ENCODE assay signal across 10 mouse cellular contexts in genomic region chrX:161716865-161717763, GRCm38 (mm10). TPM values are rescaled to one million over a fixed set of nuclear protein-coding genes. Genes with fewer than 3 reads are reported as not detected.
DNase-seq lines count a peak whose midpoint lies in the region; ATAC-seq and TF ChIP-seq lines count a peak whose summit lies in the region.
"Had no signal": no experiment of that assay in that cellular context is flagged by ENCODE, and none has a peak within 500 bp of the region (broad histone marks: within the 10 kb centered on the region; RNA-seq: fewer than 3 reads in every experiment).

Gene Rai2 (plus strand): TSS chrX:161717069.

- peak within 1 kb of the TSS; percentile 71 for H3K9ac ChIP-seq in hindbrain, postnatal 0 days (replicated peaks; ENCODE audit: low read length)
- peak within 1 kb of the TSS; percentile 47 for H3K9ac ChIP-seq in limb, embryonic 14.5 days (ENCODE audit: low read depth, low read length, severe bottlenecking)
- H3K9ac ChIP-seq in midbrain, embryonic 16.5 days (ENCODE audit: low read depth, low read length) = peak within 1 kb of the TSS; percentile 81

- intact Hi-C loops in left cerebral cortex, adult 2 months (cut with DNase I) = loop anchor here (5.0 to 10.0 kb wide), 2 partner anchors 85 to 312 kb away; no protein-coding TSS in a partner anchor
- intact Hi-C loops in gastrocnemius, postnatal 36 days (cut with DNase I) = loop anchor here (5.0 kb wide), 1 partner anchor 65 kb away; no protein-coding TSS in a partner anchor

- DNase-seq in left cerebral cortex, adult 2 months (ENCODE audit: extremely low spot score in 1 of 2, low spot score in 2 of 2) = peak; percentile 18 to 26
- no peak for DNase-seq in left cerebral cortex, adult 9 months (ENCODE audit: low spot score in 2 of 2)
- peak; percentile 24 to 26 for DNase-seq in cerebellum, postnatal 36 days
- DNase-seq in gastrocnemius, postnatal 36 days = peak in 1 of 2 experiments; percentile 25
- DNase-seq in hindbrain, postnatal 0 days (ENCODE audit: low spot score) = peak; percentile 66
- DNase-seq in limb, embryonic 14.5 days (ENCODE audit: low spot score) = no peak

- no peaks in the 10 kb centered on the region for H3K9me3 ChIP-seq in hindbrain, postnatal 0 days (ENCODE audit: low read length)
- no peaks in the 10 kb centered on the region for H3K9me3 ChIP-seq in limb, embryonic 14.5 days (ENCODE audit: control insufficient read depth, low read length)
- no peaks in the 10 kb centered on the region for H3K9me3 ChIP-seq in midbrain, embryonic 16.5 days (replicated peaks; ENCODE audit: control insufficient read depth, low read length, poor library complexity, severe bottlenecking)
- H3K9me3 ChIP-seq: G1E had no signal

- H3K4me3 ChIP-seq in left cerebral cortex, adult 2 months = peak within 1 kb of the TSS; percentile 59
- H3K4me3 ChIP-seq in hindbrain, postnatal 0 days (ENCODE audit: low read length) = peak within 1 kb of the TSS; percentile 57
- H3K4me3 ChIP-seq in limb, embryonic 14.5 days (replicated peaks; ENCODE audit: low read length) = peak within 1 kb of the TSS; percentile 47
- H3K4me3 ChIP-seq in midbrain, embryonic 16.5 days (ENCODE audit: low read depth, low read length) = peak within 1 kb of the TSS; percentile 65

- 31% methylated on average over 66 of the region's 79 CpGs for WGBS in hindbrain, postnatal 0 days
- WGBS in limb, embryonic 14.5 days = 23% methylated on average over 24 of the region's 79 CpGs
- WGBS in midbrain, embryonic 16.5 days = 22% methylated on average over 38 of the region's 79 CpGs

- peak within 1 kb of the TSS; percentile 64 for H3K4me2 ChIP-seq in hindbrain, postnatal 0 days (ENCODE audit: low read depth, low read length)
- peak within 1 kb of the TSS; percentile 87 for H3K4me2 ChIP-seq in limb, embryonic 14.5 days (replicated peaks; ENCODE audit: low read depth, low read length, severe bottlenecking)
- H3K4me2 ChIP-seq in midbrain, embryonic 16.5 days (ENCODE audit: low read length) = peak within 1 kb of the TSS; percentile 58

- no peaks in the 10 kb centered on the region for H3K4me1 ChIP-seq in hindbrain, postnatal 0 days (ENCODE audit: insufficient read depth, low read length)
- no peaks in the 10 kb centered on the region for H3K4me1 ChIP-seq in limb, embryonic 14.5 days (ENCODE audit: control insufficient read depth, insufficient read depth, low read length)
- H3K4me1 ChIP-seq in midbrain, embryonic 16.5 days (ENCODE audit: control insufficient read depth, insufficient read depth, low read length) = peaks cover 7% of the 10 kb centered on the region; the same call in 1 of the 2 replicates

- H3K36me3 ChIP-seq in hindbrain, postnatal 0 days (ENCODE audit: insufficient read depth, low read length) = no peaks in the 10 kb centered on the region
- no peaks in the 10 kb centered on the region for H3K36me3 ChIP-seq in limb, embryonic 14.5 days (ENCODE audit: control insufficient read depth, insufficient read depth, low read length)
- no peaks in the 10 kb centered on the region for H3K36me3 ChIP-seq in midbrain, embryonic 16.5 days (ENCODE audit: control insufficient read depth, insufficient read depth, low read length)
- H3K36me3 ChIP-seq: G1E had no signal

- ATAC-seq in hindbrain, postnatal 0 days = peak; percentile 86
- ATAC-seq in limb, embryonic 14.5 days (ENCODE audit: low FRiP score, low read depth) = peak; percentile 68
- peak; percentile 83 for ATAC-seq in midbrain, embryonic 16.5 days
- no peak for ATAC-seq in CD4-positive, CD25-positive, alpha-beta regulatory T cell, adult 4 months

- peak within 1 kb of the TSS; percentile 78 for H3K27ac ChIP-seq in left cerebral cortex, adult 2 months
- H3K27ac ChIP-seq in hindbrain, postnatal 0 days = peak within 1 kb of the TSS; percentile 85
- no peak within 1 kb of the TSS for H3K27ac ChIP-seq in limb, embryonic 14.5 days (replicated peaks; ENCODE audit: low read depth, low read length)
- H3K27ac ChIP-seq in midbrain, embryonic 16.5 days (ENCODE audit: low read length) = peak within 1 kb of the TSS; percentile 81
- H3K27ac ChIP-seq: macrophage had no signal

- TF ChIP-seq POLR2A in limb, embryonic 14.5 days (IDR thresholded peaks at IDR 0.05; ENCODE audit: borderline replicate concordance, extremely low read depth, insufficient read depth, insufficient read length) = no peak

- no peaks in the 10 kb centered on the region for H3K27me3 ChIP-seq in hindbrain, postnatal 0 days (ENCODE audit: insufficient read depth, low read length)
- H3K27me3 ChIP-seq in limb, embryonic 14.5 days (ENCODE audit: control insufficient read depth, insufficient read depth, low read length) = peaks cover 28% of the 10 kb centered on the region; the same call in 1 of the 2 replicates
- no peaks in the 10 kb centered on the region; the same call in none of the 2 replicates for H3K27me3 ChIP-seq in midbrain, embryonic 16.5 days (ENCODE audit: control insufficient read depth, insufficient read depth, low read depth, low read length)

- no peak for TF ChIP-seq CTCF in left cerebral cortex, adult 2 months (IDR thresholded peaks at IDR 0.05)
- TF ChIP-seq CTCF in hindbrain, postnatal 0 days (IDR thresholded peaks at IDR 0.05; ENCODE audit: low read depth) = no peak; the same call in 1 of the 2 replicates

RNA-seq across cellular contexts. Expression of gene Rai2, which starts in this region (rescaled TPM):
- 10 to 100 TPM; 15.3 to 18.0 TPM for total RNA-seq in left cerebral cortex, adult 2 months (2021)
- 10 to 100 TPM; 18.6 to 25.5 TPM for total RNA-seq in gastrocnemius, postnatal 36 days (2021)
- total RNA-seq in hindbrain, postnatal 0 days (2014; rRNA removed) = 11.5 and 12.3 TPM in 2 replicates
- 9.9 and 12.9 TPM in 2 replicates for polyA plus RNA-seq in hindbrain, postnatal 0 days (2015; fragmentation: Nextera tagmentation; extraction: Ambion mirVana)
- polyA plus RNA-seq in limb, embryonic 14.5 days (2012; rRNA removed) = 5.6 and 7.0 TPM in 2 replicates
- polyA plus RNA-seq in limb, embryonic 14.5 days (2014; fragmentation: Nextera tagmentation; extraction: Ambion mirVana) = 6.2 and 6.4 TPM in 2 replicates
- 13.9 and 15.9 TPM in 2 replicates for polyA plus RNA-seq in midbrain, embryonic 16.5 days (2015; fragmentation: Nextera tagmentation; extraction: Ambion mirVana)
- polyA plus RNA-seq in CD4-positive, CD25-positive, alpha-beta regulatory T cell, adult 4 months (2017; shearing (Covaris generic)) = not detected
- polyA plus RNA-seq: G1E, macrophage had no signal

Comparison
In these comparisons a context has a peak if more than half of its experiments do, and no peak if none do; other contexts are left out.
1. RNA of gene Rai2 (polyA plus RNA-seq): 13.9 to 15.9 TPM in midbrain, embryonic 16.5 days, 9.9 to 12.9 TPM in hindbrain, postnatal 0 days and 5.6 to 7.0 TPM in limb, embryonic 14.5 days; not detected in CD4-positive, CD25-positive, alpha-beta regulatory T cell, adult 4 months; every median in the first group is over 4 times any median in the second.
2. DNase-seq: peak in left cerebral cortex, adult 2 months (2 of 2), cerebellum, postnatal 36 days (2 of 2) and hindbrain, postnatal 0 days (single experiment); none in left cerebral cortex, adult 9 months (0 of 2) and limb, embryonic 14.5 days (single experiment).
3. Peak in every context shown above with its lines, with median percentiles within 50 percentile points of each other: H3K4me3 ChIP-seq, H3K4me2 ChIP-seq and H3K9ac ChIP-seq.